Mouse (Mus musculus) heart, embryonic 10.5 days (tissue): ENCODE data around the gene Fam241b. TPM values are rescaled to one million over a fixed set of nuclear protein-coding genes. Genes with fewer than 3 reads are reported as not detected.

Experiments
- DNase-seq: peaks from one replicate; pipeline ENCODE4 v3.0.0-alpha.2; 2017; ENCODE audit warnings: low spot score
- H3K27ac ChIP-seq: fragments of 300-500 bp; sonication (generic); 2 replicates; pipeline ENCODE4 v1.5.1; 2016; ENCODE audit warnings: mild to moderate bottlenecking
- H3K27me3 ChIP-seq: fragments of 300-500 bp; sonication (generic); 2 replicates; pipeline ENCODE4 v1.6.1; 2016; ENCODE audit warnings: mild to moderate bottlenecking; ENCODE audit not compliant: poor library complexity, insufficient read depth, severe bottlenecking
- H3K36me3 ChIP-seq: fragments of 300-500 bp; sonication (generic); 2 replicates; pipeline ENCODE4 v1.6.1; 2016; ENCODE audit warnings: mild to moderate bottlenecking, moderate library complexity
- H3K4me1 ChIP-seq: fragments of 300-500 bp; sonication (generic); 2 replicates; pipeline ENCODE4 v1.6.1; 2016; ENCODE audit warnings: mild to moderate bottlenecking
- H3K4me3 ChIP-seq: fragments of 300-500 bp; sonication (generic); 2 replicates; pipeline ENCODE4 v1.5.1; 2016; ENCODE audit warnings: mild to moderate bottlenecking, moderate library complexity
- H3K9me3 ChIP-seq: fragments of 300-500 bp; sonication (generic); 2 replicates; pipeline ENCODE4 v1.6.1; 2016; ENCODE audit warnings: mild to moderate bottlenecking, moderate library complexity
- whole genome bisulfite sequencing: fragments of 180-500 bp; shearing (Covaris S2); methylation state at CpG from one replicate; pipeline ENCODE4 v1.1.7; 2016; 5-methylcytosine and 5-hydroxymethylcytosine counted together
- polyA plus RNA-seq: library from polyadenylated mRNA; unstranded; fragments of >200 nt; fragmentation: Nextera tagmentation; extraction: Ambion mirVana; gene quantifications from 2 replicates; pipeline ENCODE4 v1.2.1, GENCODE M21; 2016

The Fam241b gene
- polyA plus RNA-seq, 1 experiment from 2014 or later, result 5.9 TPM

DNA sequence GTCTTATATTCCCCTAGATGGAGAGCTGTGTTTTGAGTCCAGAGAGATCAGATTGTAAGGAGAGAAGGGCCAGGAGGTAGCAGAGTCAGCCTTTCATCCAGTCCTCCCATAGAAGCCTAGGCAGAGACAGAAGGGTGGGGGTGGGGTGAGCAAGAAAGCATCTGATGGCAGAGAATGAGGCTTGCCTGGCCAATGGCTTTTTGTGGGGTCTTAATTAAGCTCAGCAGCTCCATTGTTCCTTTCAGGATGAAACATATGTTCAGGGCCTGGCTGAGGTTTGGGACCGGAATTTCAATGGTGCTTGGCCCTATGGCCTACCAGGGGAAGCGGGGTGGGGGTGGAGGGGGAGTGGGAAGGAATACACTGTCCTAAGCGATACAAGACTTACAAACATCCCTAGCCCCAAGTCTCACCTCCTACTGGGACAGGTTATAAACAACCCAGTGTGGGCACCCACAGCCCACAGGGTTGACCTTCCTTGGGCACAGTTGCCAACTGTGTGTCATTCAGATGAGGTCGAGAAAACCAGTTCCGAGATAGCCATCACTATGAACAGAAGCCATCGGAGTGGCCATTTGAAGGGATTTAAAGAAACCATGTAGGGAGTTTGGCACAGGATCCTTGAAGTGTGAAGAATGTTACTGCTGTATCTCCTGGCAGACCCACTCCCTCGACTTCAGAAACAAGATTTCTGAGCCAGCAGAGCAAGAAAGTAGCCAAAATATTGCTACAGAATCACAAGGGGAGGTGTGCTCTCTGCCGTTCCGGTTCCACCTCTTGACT lies 29.7 kb downstream of the Fam241b start:
- Histone ChIP-seq H3K9me3 (no peaks in the 10 kb centered on the region), H3K4me3 (no peak overlapping the region), H3K36me3 (no peaks in the 10 kb centered on the region), H3K27ac (no peak overlapping the region), H3K4me1 (peaks cover 10% of the 10 kb centered on the region), H3K27me3 (peaks cover 54% of the 10 kb centered on the region)
- no peak for DNase-seq
- WGBS, result 72% methylated on average over 9 of the region's 9 CpGs

DNA sequence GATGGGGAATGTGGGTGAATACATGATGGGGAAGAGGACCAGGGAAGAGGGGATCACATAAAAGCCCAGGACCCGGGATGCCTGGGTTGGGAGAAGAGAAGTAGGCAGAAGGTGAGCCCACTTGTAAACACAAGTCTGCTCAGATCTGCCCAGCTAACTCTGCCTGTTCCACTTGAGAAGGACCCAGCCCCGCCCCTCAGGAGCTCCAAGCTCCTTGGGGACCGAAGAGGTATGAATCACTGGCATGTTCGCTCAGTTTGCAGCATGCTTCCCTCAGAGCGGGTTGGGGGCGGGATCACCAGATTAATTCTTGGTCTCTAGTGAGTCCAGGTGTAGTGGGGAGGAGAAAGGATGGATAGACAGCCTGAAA lies 32.5 kb downstream of the Fam241b start:
- Histone ChIP-seq H3K4me3 (peak overlapping the region; percentile 71), H3K27ac (peak overlapping the region; percentile 80; the same call in 1 of the 2 replicates), H3K36me3 (no peaks in the 10 kb centered on the region), H3K4me1 (peaks cover 10% of the 10 kb centered on the region), H3K9me3 (no peaks in the 10 kb centered on the region), H3K27me3 (peaks cover 68% of the 10 kb centered on the region)
- 41% methylated on average over 6 of the region's 6 CpGs for WGBS
- DNase-seq, result no peak

DNA sequence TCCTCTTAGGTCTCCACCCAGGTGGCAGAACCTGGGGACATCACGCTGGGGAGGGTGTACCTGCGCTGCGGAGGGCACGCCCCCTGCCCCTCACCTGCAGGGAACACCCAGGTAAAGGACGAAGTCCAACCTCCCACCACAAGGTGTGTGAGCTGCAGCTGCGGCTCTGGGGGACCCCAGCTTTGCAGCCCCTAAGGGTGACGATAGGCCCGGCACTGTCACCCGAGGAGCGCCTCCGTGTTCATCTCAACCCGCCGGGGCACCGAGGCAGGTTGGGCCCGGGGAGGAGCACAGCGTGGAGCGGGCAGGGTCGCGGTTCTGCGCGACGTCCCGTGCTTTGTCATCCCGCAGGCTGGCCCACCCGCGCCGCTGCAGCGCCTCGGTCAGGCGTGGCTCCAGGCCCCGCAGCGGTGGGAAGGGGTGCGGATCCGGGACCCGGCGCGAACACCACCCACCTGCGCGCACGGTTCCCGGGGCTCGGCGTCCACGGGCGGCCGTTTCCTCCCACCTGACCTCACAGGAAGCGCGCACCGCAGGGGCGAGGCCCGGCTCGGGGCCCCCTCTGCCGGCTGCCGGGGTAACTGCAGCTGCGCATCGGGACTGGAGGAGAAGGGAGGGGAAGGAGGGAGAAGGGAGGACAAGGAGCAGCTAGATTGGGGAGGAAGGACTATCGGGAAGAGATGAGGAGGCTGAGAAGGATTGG lies 33.1 kb downstream of the Fam241b start:
- WGBS, result 1% methylated on average over 57 of the region's 57 CpGs
- peaks cover 68% of the 10 kb centered on the region for H3K27me3 ChIP-seq

DNA sequence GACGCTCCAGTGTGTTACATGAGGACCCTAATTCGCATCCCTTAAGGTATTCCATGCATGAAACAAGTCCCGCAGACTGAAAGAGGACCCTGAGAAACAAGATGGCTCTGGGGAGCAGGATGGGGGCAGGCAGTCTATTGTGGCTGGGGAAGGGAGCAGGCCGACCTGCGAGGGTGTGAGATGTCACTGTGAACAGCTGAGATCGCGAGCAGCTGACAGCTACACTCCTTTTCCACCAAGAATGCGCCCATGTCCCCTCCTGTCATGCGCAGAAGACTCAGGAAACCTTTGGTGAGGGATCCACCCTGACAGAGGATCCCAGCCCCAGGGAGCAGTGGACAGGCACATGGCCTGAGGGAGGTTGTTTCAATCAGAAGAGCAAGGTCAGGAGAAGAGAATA lies 36.7 kb downstream of the Fam241b start:
- 69% methylated on average over 9 of the region's 9 CpGs for WGBS
- Histone ChIP-seq H3K36me3 (no peaks in the 10 kb centered on the region), H3K4me3 (no peak overlapping the region), H3K27me3 (peaks cover 84% of the 10 kb centered on the region), H3K27ac (no peak overlapping the region), H3K9me3 (no peaks in the 10 kb centered on the region), H3K4me1 (peaks cover 10% of the 10 kb centered on the region)
- no peak for DNase-seq

More for the DNA sequence above, 33.1 kb downstream of the Fam241b start:
- Histone ChIP-seq H3K4me1 (peaks cover 10% of the 10 kb centered on the region), H3K4me3 (peak overlapping the region; percentile 71), H3K9me3 (no peaks in the 10 kb centered on the region), H3K36me3 (no peaks in the 10 kb centered on the region), H3K27ac (peak overlapping the region; percentile 80)
- peak; percentile 87 for DNase-seq

DNA sequence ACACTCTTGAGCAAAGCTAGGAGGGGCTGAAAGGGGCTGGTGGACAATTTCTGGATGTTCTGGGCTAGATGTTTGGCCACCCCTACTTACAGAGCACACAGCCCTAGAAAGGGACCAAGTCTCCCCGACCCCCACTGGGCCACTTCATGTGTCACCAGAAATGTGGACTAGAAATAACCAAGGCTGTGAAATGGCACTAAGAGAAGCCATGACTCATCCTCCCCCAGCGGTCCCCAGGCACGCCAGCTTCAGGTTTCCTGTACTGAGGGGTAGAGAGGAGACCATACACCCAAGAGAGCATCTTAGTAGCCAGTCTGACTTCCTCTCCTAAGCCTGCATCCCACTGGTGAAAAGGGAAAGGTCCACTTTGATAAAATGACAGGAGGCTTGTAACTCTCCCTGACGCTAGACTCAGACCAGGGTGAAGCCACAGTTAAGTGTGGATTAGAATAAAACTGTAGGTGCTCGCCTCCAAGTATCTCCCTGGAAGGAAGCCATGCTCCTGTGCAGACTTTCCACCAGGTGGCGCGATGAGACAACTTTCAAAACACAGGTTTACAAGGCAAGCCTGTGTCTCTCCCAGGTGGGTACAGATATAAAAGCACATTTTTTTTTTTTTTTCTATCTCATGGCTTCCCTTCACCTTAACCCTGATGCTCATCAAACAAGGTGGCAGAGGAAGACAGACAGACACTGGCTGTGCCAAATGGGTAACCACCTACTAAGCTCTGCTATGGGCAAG lies 38.7 kb downstream of the Fam241b start:
- H3K4me1 ChIP-seq, result no peaks in the 10 kb centered on the region

DNA sequence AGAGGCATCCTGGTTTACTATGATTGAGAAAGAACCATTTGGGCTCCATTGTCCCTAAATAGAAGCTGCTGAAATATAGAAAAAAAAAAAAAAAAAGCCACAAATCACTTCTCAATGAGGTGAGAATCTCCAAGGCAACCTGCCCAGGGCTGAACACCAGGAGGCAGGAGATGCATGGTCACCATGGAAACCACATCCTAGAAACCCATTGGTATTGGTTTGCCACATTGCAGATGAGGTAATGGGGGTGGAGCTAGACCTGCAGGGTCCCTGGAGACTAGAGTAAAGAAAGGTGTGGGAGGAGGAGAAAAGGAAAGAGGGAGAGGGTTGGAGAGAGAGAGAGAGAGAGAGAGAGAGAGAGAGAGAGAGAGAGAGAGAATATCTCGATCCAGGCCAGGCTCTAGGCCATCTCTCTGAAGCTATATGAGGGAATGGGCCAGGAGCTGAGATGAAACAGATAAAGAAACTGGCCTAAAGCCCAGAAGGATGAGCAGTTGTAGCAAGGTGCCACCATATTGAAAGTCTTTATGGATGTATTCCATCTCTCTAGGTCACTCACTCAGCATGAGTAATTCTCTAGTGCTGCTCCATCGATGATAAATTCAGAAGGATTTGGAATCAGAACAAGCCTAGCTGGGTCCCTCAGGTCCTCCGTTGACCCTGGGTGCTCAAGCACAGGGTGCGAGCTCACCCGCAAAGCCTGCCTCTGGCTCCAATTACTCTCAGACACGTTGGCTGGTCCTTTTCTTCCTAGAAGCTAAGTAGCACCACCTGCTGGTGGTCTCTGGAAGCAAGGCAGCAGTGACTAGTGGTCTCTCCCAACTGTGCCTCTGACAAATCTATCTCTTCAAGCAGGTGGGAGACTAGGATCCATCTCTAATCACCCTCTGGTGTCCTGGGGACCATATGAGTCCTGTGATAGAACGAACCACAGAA lies 41.9 kb downstream of the Fam241b start:
- Histone ChIP-seq H3K36me3 (no peaks in the 10 kb centered on the region), H3K4me1 (no peaks in the 10 kb centered on the region), H3K27ac (no peak overlapping the region), H3K9me3 (no peaks in the 10 kb centered on the region), H3K27me3 (peaks cover 66% of the 10 kb centered on the region), H3K4me3 (no peak overlapping the region)
- no peak for DNase-seq
- WGBS, result 17% methylated on average over 7 of the region's 7 CpGs

More for the DNA sequence above, 38.7 kb downstream of the Fam241b start:
- no peak for DNase-seq
- Histone ChIP-seq H3K27ac (no peak overlapping the region), H3K36me3 (no peaks in the 10 kb centered on the region), H3K4me3 (no peak overlapping the region), H3K27me3 (peaks cover 82% of the 10 kb centered on the region), H3K9me3 (no peaks in the 10 kb centered on the region)
- WGBS, result 25% methylated on average over 7 of the region's 7 CpGs

DNA sequence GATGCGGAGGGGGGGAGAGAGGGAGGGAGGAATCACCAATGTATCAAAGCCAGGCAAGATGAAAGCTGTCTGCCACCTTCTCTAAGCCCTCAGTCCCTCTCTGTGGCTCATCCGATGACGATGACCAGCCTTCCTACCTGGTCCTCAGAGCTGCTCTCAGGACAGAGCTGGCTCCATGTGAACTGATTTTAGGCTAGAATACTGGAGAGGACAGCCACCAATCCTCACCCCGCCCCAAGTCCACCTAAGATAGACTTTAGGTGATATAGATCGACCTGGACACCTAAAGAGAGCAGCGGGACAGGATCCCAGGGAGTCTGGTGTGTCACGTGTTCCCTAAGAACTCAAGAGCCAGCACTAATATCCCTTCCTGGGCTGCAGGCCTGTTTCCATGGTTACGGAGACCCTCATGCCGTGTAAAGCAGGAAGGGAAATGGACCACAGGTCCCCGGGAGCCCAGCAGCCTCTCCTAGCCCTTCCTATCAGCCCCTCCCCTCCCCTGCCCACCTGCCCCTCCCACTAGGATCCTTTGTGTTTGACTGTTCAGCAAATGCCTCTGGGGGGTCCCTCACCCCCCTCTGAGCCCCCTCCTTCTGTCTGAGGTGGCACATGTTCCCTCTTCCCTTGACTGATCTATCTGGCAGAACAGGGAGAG lies 43.8 kb downstream of the Fam241b start:
- peak; percentile 57 for DNase-seq
- Histone ChIP-seq H3K4me3 (no peak overlapping the region), H3K27ac (no peak overlapping the region), H3K27me3 (peaks cover 62% of the 10 kb centered on the region), H3K4me1 (peaks cover 5% of the 10 kb centered on the region), H3K36me3 (no peaks in the 10 kb centered on the region), H3K9me3 (no peaks in the 10 kb centered on the region)
- 54% methylated on average over 10 of the region's 10 CpGs for WGBS

DNA sequence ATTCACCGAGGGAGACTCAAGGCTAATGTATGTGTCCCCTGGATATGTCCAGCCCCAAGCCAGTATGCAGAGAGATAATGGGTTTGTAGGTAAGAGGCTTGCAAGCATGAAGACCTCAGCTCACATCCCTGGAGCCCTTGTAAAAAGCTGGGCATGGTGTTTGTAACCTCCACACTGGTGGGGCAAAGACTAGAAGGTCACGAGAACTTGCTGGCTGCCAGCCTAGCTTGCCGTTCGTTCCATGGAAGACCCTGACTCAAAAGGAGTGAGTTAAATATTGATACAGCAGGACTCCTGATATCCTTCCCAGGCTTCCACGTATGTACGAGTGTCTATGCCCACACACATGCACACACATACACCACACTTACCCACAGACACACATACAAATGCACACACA lies 49.3 kb downstream of the Fam241b start:
- WGBS, result 81% methylated on average over 6 of the region's 6 CpGs
- Histone ChIP-seq H3K4me1 (peaks cover 5% of the 10 kb centered on the region), H3K36me3 (no peaks in the 10 kb centered on the region), H3K9me3 (no peaks in the 10 kb centered on the region), H3K27ac (no peak overlapping the region), H3K4me3 (no peak overlapping the region), H3K27me3 (peaks cover 17% of the 10 kb centered on the region; the same call in 1 of the 2 replicates)
- no peak for DNase-seq

DNA sequence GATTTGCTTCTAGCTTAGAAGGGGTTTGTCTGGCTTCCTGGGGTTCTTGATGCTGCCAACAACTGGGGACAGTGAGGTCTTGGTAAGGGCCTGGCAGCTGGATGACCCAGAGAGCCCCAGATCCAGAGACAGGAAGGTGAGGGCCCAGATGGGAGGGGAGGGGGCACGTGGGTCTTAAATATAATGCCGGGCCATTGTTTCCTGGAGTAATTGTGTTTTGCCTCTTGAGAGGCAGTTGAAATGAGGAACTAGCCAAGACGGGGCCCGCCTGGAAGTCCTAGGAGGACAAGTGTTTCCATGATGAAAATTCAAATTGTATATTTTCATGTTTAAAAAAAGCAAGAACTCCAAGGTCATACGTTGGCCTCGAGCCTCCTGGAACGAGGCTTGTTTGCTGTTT lies 49.8 kb downstream of the Fam241b start:
- Histone ChIP-seq H3K27me3 (0 out of 2 replicates have a peak, but pooled peaks cover 12% of the 10 kb centered on the region), H3K27ac (no peak overlapping the region), H3K9me3 (no peaks in the 10 kb centered on the region), H3K36me3 (no peaks in the 10 kb centered on the region), H3K4me1 (peaks cover 5% of the 10 kb centered on the region), H3K4me3 (no peak overlapping the region)
- DNase-seq, result no peak
- WGBS, result 74% methylated on average over 7 of the region's 7 CpGs

DNA sequence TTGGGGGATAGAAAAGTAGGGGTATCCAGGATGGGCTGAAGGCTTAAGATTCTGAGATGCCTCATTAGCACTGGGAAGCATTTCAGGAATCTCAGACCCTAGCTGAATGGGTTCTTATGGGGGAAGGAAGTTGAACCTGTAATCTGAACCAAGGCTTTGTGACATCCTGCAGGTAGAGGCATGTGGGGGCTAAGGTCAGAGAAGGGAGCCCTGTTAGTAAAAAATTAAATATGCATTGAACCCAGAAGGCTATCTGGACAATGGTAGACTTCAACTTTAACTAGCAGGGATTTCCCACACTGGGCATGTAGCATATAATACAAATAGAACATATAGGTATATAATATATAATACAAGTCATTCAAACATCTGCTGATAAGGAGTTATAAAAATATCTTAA lies 54.2 kb downstream of the Fam241b start:
- H3K4me1 ChIP-seq, result no peaks in the 10 kb centered on the region
- H3K27me3 ChIP-seq, result peaks cover 7% of the 10 kb centered on the region; the same call in 1 of the 2 replicates
- H3K27ac ChIP-seq, result no peak overlapping the region
- H3K36me3 ChIP-seq, result no peaks in the 10 kb centered on the region
- H3K9me3 ChIP-seq, result no peaks in the 10 kb centered on the region
- H3K4me3 ChIP-seq, result no peak overlapping the region
- DNase-seq, result no peak

DNA sequence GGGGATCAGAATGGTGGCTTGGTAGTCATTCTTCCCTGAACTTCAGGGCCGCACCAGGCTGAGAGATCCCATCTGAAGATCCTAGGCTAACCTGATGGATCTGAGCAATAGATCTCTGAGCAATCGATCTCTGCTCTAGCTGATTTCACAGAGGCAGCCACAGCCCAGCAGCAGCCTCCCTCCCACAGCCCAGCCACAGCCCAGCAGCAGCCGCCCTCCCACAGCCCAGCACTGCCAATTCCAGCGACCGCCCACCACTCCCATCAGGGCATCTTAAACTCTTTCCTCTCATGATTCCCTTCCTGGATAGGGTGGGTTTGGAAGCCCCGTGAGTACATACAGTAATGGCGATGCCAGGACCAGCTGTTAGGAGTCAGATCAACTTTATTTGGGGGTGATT lies 54.6 kb downstream of the Fam241b start:
- Histone ChIP-seq H3K4me1 (no peaks in the 10 kb centered on the region), H3K27ac (no peak overlapping the region; the same call in 1 of the 2 replicates), H3K9me3 (no peaks in the 10 kb centered on the region), H3K4me3 (no peak overlapping the region), H3K36me3 (no peaks in the 10 kb centered on the region), H3K27me3 (peaks cover 7% of the 10 kb centered on the region; the same call in 1 of the 2 replicates)
- 70% methylated on average over 7 of the region's 7 CpGs for WGBS
- DNase-seq, result no peak

DNA sequence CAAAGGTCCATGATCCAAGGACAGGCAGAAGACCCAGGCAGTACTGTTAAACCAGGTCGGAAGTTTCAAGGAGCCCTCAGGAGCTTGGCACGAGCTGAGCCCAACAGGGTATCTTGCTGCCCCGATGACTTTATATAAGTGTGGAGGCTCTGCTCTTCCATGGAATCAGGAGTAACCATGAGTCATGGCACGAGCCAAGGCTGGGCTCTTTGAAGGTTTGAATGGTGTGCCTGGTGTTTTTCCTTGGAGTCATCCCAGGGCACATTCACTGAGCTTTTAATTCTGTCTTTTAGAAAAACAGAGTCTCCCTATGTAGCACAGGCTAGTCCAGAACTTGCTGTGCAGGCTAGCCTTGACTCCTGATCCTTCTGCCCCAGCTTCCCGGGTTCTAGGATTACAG lies 55.3 kb downstream of the Fam241b start:
- Histone ChIP-seq H3K27ac (no peak overlapping the region), H3K27me3 (no peaks in the 10 kb centered on the region; the same call in 1 of the 2 replicates), H3K4me3 (no peak overlapping the region), H3K4me1 (no peaks in the 10 kb centered on the region), H3K36me3 (no peaks in the 10 kb centered on the region), H3K9me3 (no peaks in the 10 kb centered on the region)
- DNase-seq, result no peak
- 73% methylated on average over 5 of the region's 5 CpGs for WGBS
